Mouse (Mus musculus) hindbrain, embryonic 16.5 days (tissue): ENCODE data around the gene Ky. TPM values are rescaled to one million over a fixed set of nuclear protein-coding genes. Genes with fewer than 3 reads are reported as not detected.

ENCODE experiments used
- ATAC-seq: fragments of 200-750 bp; cut with Nextera tagmentation; 2 replicates; pipeline ENCODE4 v1.8.0; 2017; ENCODE audit warnings: moderate TSS enrichment, moderate library complexity
- H3K27ac ChIP-seq: fragments of 300-500 bp; sonication (generic); 2 replicates; pipeline ENCODE4 v1.5.1; 2014; ENCODE audit warnings: low read depth, mild to moderate bottlenecking, control low read depth, low read length, moderate library complexity
- H3K27me3 ChIP-seq: fragments of 300-500 bp; sonication (generic); replicated peaks from 2 replicates; pipeline ENCODE4 v1.6.1; 2014; ENCODE audit warnings: low read length; ENCODE audit not compliant: control insufficient read depth, insufficient read depth
- H3K36me3 ChIP-seq: fragments of 300-500 bp; sonication (generic); 2 replicates; pipeline ENCODE4 v1.6.1; 2014; ENCODE audit warnings: mild to moderate bottlenecking, low read length, moderate library complexity, mixed read lengths; ENCODE audit not compliant: control insufficient read depth, insufficient read depth
- H3K4me1 ChIP-seq: fragments of 300-500 bp; sonication (generic); 2 replicates; pipeline ENCODE4 v1.6.1; 2014; ENCODE audit warnings: low read depth, low read length; ENCODE audit not compliant: control insufficient read depth, insufficient read depth
- H3K4me2 ChIP-seq: fragments of 300-500 bp; sonication (generic); 2 replicates; pipeline ENCODE4 v1.6.1; 2014; ENCODE audit warnings: mild to moderate bottlenecking, low read length, control low read depth, moderate library complexity
- H3K4me3 ChIP-seq: fragments of 300-500 bp; sonication (generic); 2 replicates; pipeline ENCODE4 v1.5.1; 2014; ENCODE audit warnings: mild to moderate bottlenecking, low read length, control low read depth, moderate library complexity
- H3K9ac ChIP-seq: fragments of 300-500 bp; sonication (generic); 2 replicates; pipeline ENCODE4 v1.6.1; 2014; ENCODE audit warnings: low read depth, mild to moderate bottlenecking, control low read depth, low read length, moderate library complexity
- H3K9me3 ChIP-seq: fragments of 300-500 bp; sonication (generic); 2 replicates; pipeline ENCODE4 v1.6.1; 2014; ENCODE audit warnings: mild to moderate bottlenecking, low read length, moderate library complexity; ENCODE audit not compliant: control insufficient read depth
- WGBS: fragments of 180-500 bp; shearing (Covaris S2); extraction: QIAGEN DNeasy Blood & Tissue Kit; methylation state at CpG from one replicate; pipeline ENCODE4 v1.1.7; 2014; 5-methylcytosine and 5-hydroxymethylcytosine counted together
- polyA plus RNA-seq: library from polyadenylated mRNA; unstranded; fragments of >200 nt; fragmentation: Nextera tagmentation; extraction: Ambion mirVana; gene quantifications from 2 replicates; pipeline ENCODE4 v1.2.1, GENCODE M21; 2015

Gene Ky
- polyA plus RNA-seq, 1 experiment from 2014 or later: 1.1 TPM

GRCm38 (mm10) chr9:102492031-102492795 lies 13.3 kb upstream of the Ky start:
- ATAC-seq: no peak
- H3K9ac ChIP-seq: no peak overlapping the region
- H3K4me1 ChIP-seq: no peaks in the 10 kb centered on the region
- H3K4me3 ChIP-seq: no peak overlapping the region
- no peaks in the 10 kb centered on the region for H3K9me3 ChIP-seq
- no peaks in the 10 kb centered on the region for H3K27me3 ChIP-seq
- H3K27ac ChIP-seq: no peak overlapping the region
- 46% methylated on average over 12 of the region's 12 CpGs for WGBS
- H3K4me2 ChIP-seq: no peak overlapping the region
- no peaks in the 10 kb centered on the region for H3K36me3 ChIP-seq

GRCm38 (mm10) chr9:102493044-102493443 lies 12.5 kb upstream of the Ky start:
- Histone ChIP-seq H3K4me2 (no peak overlapping the region), H3K27ac (no peak overlapping the region), H3K9me3 (no peaks in the 10 kb centered on the region), H3K36me3 (no peaks in the 10 kb centered on the region), H3K27me3 (no peaks in the 10 kb centered on the region), H3K9ac (no peak overlapping the region), H3K4me1 (no peaks in the 10 kb centered on the region), H3K4me3 (no peak overlapping the region)
- peak; percentile 58 for ATAC-seq
- WGBS: 35% methylated on average over 4 of the region's 4 CpGs

GRCm38 (mm10) chr9:102493916-102494315 lies 11.6 kb upstream of the Ky start:
- H3K9ac ChIP-seq: no peak overlapping the region
- H3K36me3 ChIP-seq: no peaks in the 10 kb centered on the region
- no peak overlapping the region for H3K4me2 ChIP-seq
- H3K27ac ChIP-seq: no peak overlapping the region
- no peaks in the 10 kb centered on the region for H3K4me1 ChIP-seq
- no peak for ATAC-seq
- H3K9me3 ChIP-seq: no peaks in the 10 kb centered on the region
- WGBS: 97% methylated on average over 2 of the region's 2 CpGs
- no peaks in the 10 kb centered on the region for H3K27me3 ChIP-seq
- H3K4me3 ChIP-seq: no peak overlapping the region

GRCm38 (mm10) chr9:102494454-102494853 lies 11.1 kb upstream of the Ky start:
- Histone ChIP-seq H3K4me3 (no peak overlapping the region), H3K4me2 (no peak overlapping the region), H3K27ac (no peak overlapping the region), H3K9me3 (no peaks in the 10 kb centered on the region), H3K4me1 (no peaks in the 10 kb centered on the region), H3K36me3 (no peaks in the 10 kb centered on the region), H3K27me3 (no peaks in the 10 kb centered on the region), H3K9ac (no peak overlapping the region)
- WGBS: 78% methylated on average over 9 of the region's 9 CpGs
- no peak for ATAC-seq

GRCm38 (mm10) chr9:102495266-102495665 lies 10.3 kb upstream of the Ky start:
- H3K4me2 ChIP-seq: no peak overlapping the region
- WGBS: 89% methylated on average over 4 of the region's 4 CpGs
- no peaks in the 10 kb centered on the region for H3K27me3 ChIP-seq
- no peak overlapping the region for H3K27ac ChIP-seq
- H3K9ac ChIP-seq: no peak overlapping the region
- H3K4me3 ChIP-seq: no peak overlapping the region
- H3K4me1 ChIP-seq: no peaks in the 10 kb centered on the region
- H3K9me3 ChIP-seq: no peaks in the 10 kb centered on the region
- H3K36me3 ChIP-seq: no peaks in the 10 kb centered on the region
- ATAC-seq: no peak

- Histone ChIP-seq H3K9ac (no peak overlapping the region), H3K27ac (no peak overlapping the region), H3K27me3 (no peaks in the 10 kb centered on the region), H3K36me3 (no peaks in the 10 kb centered on the region), H3K9me3 (no peaks in the 10 kb centered on the region), H3K4me3 (no peak overlapping the region), H3K4me1 (no peaks in the 10 kb centered on the region), H3K4me2 (no peak overlapping the region)
- 77% methylated on average over 3 of the region's 3 CpGs for WGBS
- no peak for ATAC-seq
These were observed 9.0 kb upstream of the Ky start for GRCm38 (mm10) chr9:102496481-102497041.

- Histone ChIP-seq H3K4me3 (no peak overlapping the region), H3K9ac (no peak overlapping the region), H3K4me2 (no peak overlapping the region), H3K27ac (no peak overlapping the region), H3K9me3 (no peaks in the 10 kb centered on the region), H3K4me1 (no peaks in the 10 kb centered on the region), H3K36me3 (no peaks in the 10 kb centered on the region), H3K27me3 (no peaks in the 10 kb centered on the region)
- no peak for ATAC-seq
- 84% methylated on average over 9 of the region's 9 CpGs for WGBS
These were observed 8.4 kb upstream of the Ky start for GRCm38 (mm10) chr9:102497089-102497690.

- Histone ChIP-seq H3K4me3 (no peak overlapping the region), H3K27me3 (no peaks in the 10 kb centered on the region), H3K36me3 (no peaks in the 10 kb centered on the region), H3K9me3 (no peaks in the 10 kb centered on the region), H3K4me1 (no peaks in the 10 kb centered on the region), H3K4me2 (no peak overlapping the region), H3K9ac (no peak overlapping the region), H3K27ac (no peak overlapping the region)
- no peak for ATAC-seq
- WGBS: 88% methylated on average over 9 of the region's 9 CpGs
These were observed 7.6 kb upstream of the Ky start for GRCm38 (mm10) chr9:102497833-102498430.

GRCm38 (mm10) chr9:102498701-102499100 lies 6.8 kb upstream of the Ky start:
- Histone ChIP-seq H3K27me3 (no peaks in the 10 kb centered on the region), H3K9me3 (no peaks in the 10 kb centered on the region), H3K4me2 (no peak overlapping the region), H3K27ac (no peak overlapping the region), H3K4me3 (no peak overlapping the region), H3K36me3 (no peaks in the 10 kb centered on the region), H3K4me1 (no peaks in the 10 kb centered on the region), H3K9ac (no peak overlapping the region)
- WGBS: 93% methylated on average over 6 of the region's 6 CpGs
- ATAC-seq: no peak
